Mouse (Mus musculus) heart, embryonic 16.5 days (tissue): ENCODE results near the gene Mrpl33. TPM values are rescaled to one million over a fixed set of nuclear protein-coding genes. Genes with fewer than 3 reads are reported as not detected.

Experiments
- ATAC-seq: fragments of 200-750 bp; cut with Nextera tagmentation; replicated peaks from 2 replicates; pipeline ENCODE4 v1.8.0; 2017; ENCODE audit warnings: moderate number of reproducible peaks; ENCODE audit not compliant: insufficient read depth, low FRiP score; ENCODE audit errors: extremely low read depth
- H3K27ac ChIP-seq: fragments of 300-500 bp; sonication (generic); 2 replicates; pipeline ENCODE4 v1.5.1; 2014; ENCODE audit warnings: mild to moderate bottlenecking, low read length, control low read depth, moderate library complexity
- H3K27me3 ChIP-seq: fragments of 300-500 bp; sonication (generic); 2 replicates; pipeline ENCODE4 v1.6.1; 2014; ENCODE audit warnings: low read length, mixed read lengths; ENCODE audit not compliant: control insufficient read depth, insufficient read depth
- H3K36me3 ChIP-seq: fragments of 300-500 bp; sonication (generic); 2 replicates; pipeline ENCODE4 v1.6.1; 2014; ENCODE audit not compliant: control insufficient read depth, insufficient read depth
- H3K4me1 ChIP-seq: fragments of 300-500 bp; sonication (generic); 2 replicates; pipeline ENCODE4 v1.6.1; 2014; ENCODE audit warnings: low read length, mixed read lengths; ENCODE audit not compliant: control insufficient read depth, insufficient read depth
- H3K4me2 ChIP-seq: fragments of 300-500 bp; sonication (generic); 2 replicates; pipeline ENCODE4 v1.6.1; 2014; ENCODE audit warnings: low read depth, mild to moderate bottlenecking, control low read depth, low read length
- H3K4me3 ChIP-seq: fragments of 300-500 bp; sonication (generic); 2 replicates; pipeline ENCODE4 v1.5.1; 2014; ENCODE audit warnings: mild to moderate bottlenecking, control low read depth, low read length
- H3K9ac ChIP-seq: fragments of 300-500 bp; sonication (generic); 2 replicates; pipeline ENCODE4 v1.6.1; 2014; ENCODE audit warnings: low read length, control low read depth
- H3K9me3 ChIP-seq: fragments of 300-500 bp; sonication (generic); replicated peaks from 2 replicates; pipeline ENCODE4 v1.6.1; 2016; ENCODE audit warnings: low read length; ENCODE audit not compliant: control insufficient read depth
- WGBS: fragments of 180-500 bp; shearing (Covaris S2); extraction: QIAGEN DNeasy Blood & Tissue Kit; methylation state at CpG from one replicate; pipeline ENCODE4 v1.1.7; 2014; 5-methylcytosine and 5-hydroxymethylcytosine counted together
- polyA plus RNA-seq: library from polyadenylated mRNA; unstranded; fragments of >200 nt; fragmentation: Nextera tagmentation; extraction: Ambion mirVana; gene quantifications from 2 replicates; pipeline ENCODE4 v1.2.1, GENCODE M21; 2015

Gene Mrpl33
- polyA plus RNA-seq, 1 experiment from 2014 or later: 409 TPM

DNA sequence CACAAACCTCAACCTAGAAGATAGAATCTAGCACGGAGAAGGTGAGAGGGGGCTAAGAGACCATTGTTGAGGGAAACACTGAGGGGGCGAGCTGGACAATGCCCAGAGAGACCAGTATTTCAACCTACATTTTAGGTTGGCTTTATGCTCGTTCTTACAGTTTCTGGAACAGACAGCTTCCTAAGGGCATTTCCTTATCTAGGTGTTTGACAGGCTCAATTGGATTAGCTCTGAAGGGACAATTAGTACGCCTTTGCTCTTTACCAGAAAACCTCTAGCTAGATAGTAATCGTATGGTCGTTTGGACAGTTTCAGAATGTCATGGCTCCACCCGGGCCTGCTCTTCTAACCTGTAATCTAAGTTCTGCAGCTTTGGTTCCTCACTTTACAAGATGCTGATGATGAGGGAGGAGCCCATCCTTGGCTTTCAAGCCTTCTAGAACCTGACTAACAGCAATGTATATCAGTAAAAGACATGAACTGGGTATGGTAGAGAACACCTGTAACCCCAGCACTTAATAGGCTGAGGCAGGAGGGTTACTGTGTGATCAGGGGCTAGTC is 4.5 kb downstream of the Mrpl33 start:
- ATAC-seq: no peak
- peaks cover 9% of the 10 kb centered on the region for H3K4me1 ChIP-seq
- H3K9me3 ChIP-seq: no peaks in the 10 kb centered on the region
- 63% methylated on average over 7 of the region's 7 CpGs for WGBS
- H3K9ac ChIP-seq: no peak overlapping the region
- H3K4me3 ChIP-seq: no peak overlapping the region
- H3K27me3 ChIP-seq: no peaks in the 10 kb centered on the region
- no peak overlapping the region for H3K4me2 ChIP-seq
- H3K36me3 ChIP-seq: no peaks in the 10 kb centered on the region
- no peak overlapping the region for H3K27ac ChIP-seq

DNA sequence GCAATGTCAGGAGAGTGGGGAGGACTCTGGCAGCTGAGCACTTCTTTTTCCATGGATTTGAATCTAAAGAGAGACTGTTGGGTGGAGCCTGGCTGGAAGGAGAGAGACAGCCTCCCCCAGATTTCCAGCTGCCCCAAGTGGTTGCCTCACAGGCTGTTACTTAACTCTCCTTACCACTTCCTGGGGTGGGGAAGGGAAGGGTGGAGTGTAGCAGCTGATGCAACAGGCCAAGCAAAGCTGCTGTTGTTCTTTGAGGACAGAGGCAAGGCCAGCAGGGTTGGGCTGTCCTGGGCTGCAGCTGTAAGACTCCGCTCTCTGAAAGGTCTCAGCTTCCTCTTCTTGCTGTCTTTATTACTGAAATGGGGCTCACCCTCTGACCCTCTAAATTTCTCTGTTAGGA is 5.6 kb downstream of the Mrpl33 start:
- Histone ChIP-seq H3K9me3 (no peaks in the 10 kb centered on the region), H3K4me3 (no peak overlapping the region), H3K27me3 (no peaks in the 10 kb centered on the region), H3K36me3 (no peaks in the 10 kb centered on the region), H3K9ac (no peak overlapping the region), H3K4me2 (no peak overlapping the region), H3K27ac (peak overlapping the region; percentile 41), H3K4me1 (no peaks in the 10 kb centered on the region; the same call in 1 of the 2 replicates)
- peak; percentile 79 for ATAC-seq
- 61% methylated on average over 1 of the region's 1 CpGs for WGBS

DNA sequence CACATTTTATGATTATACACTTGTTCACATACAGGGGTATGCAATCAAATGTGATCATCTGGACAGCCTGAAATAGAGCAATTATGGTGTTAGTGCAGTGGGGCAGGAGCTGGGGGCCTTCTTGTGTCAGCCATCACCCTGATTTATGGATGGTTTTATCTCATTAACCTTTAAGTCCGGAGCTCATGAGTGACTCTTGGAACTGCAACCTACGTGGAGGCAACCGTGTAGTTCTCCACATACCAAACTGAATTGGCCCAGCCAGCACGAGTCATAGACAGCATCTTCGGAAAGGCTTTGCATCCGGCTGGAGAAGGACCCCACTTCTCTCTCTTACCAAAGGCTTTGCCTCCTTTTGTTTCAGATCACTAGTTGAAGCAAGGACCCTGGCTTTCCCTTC is 7.0 kb downstream of the Mrpl33 start:
- Histone ChIP-seq H3K9me3 (no peaks in the 10 kb centered on the region), H3K36me3 (no peaks in the 10 kb centered on the region), H3K27me3 (no peaks in the 10 kb centered on the region), H3K9ac (no peak overlapping the region), H3K4me2 (no peak overlapping the region), H3K4me3 (no peak overlapping the region), H3K27ac (no peak overlapping the region), H3K4me1 (no peaks in the 10 kb centered on the region)
- no peak for ATAC-seq
- WGBS: 73% methylated on average over 6 of the region's 6 CpGs

DNA sequence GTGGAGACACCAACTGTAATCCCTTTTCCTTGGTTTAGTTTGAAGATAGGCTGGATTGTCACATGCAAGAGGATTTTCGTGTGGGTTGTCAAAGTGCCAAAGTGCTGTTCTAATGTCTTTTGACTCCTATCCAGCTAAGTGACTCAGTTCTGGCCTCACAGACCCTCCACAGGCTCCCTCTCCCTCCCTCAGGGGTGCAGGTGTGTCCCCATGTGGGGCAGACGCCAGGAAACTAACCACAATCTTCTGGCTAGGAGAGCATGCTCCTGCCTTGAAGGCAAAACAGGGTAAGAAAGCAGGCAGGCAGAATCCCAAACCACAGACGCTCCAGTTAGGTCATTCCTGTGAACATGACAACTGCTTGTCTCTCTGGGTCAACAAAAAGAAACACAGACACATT is 9.4 kb downstream of the Mrpl33 start:
- no peaks in the 10 kb centered on the region for H3K27me3 ChIP-seq
- 39% methylated on average over 3 of the region's 3 CpGs for whole genome bisulfite sequencing
- ATAC-seq: no peak

GRCm38 (mm10) chr5:31610376-31611086 is 13.8 kb downstream of the Mrpl33 start:
- Histone ChIP-seq H3K4me3 (no peak overlapping the region), H3K9me3 (no peaks in the 10 kb centered on the region), H3K27ac (no peak overlapping the region), H3K27me3 (no peaks in the 10 kb centered on the region), H3K36me3 (no peaks in the 10 kb centered on the region), H3K9ac (no peak overlapping the region), H3K4me2 (no peak overlapping the region), H3K4me1 (peaks cover 8% of the 10 kb centered on the region)
- 49% methylated on average over 13 of the region's 13 CpGs for WGBS
- no peak for ATAC-seq

More for the DNA sequence above, 9.4 kb downstream of the Mrpl33 start:
- H3K4me1 ChIP-seq: no peaks in the 10 kb centered on the region
- H3K9me3 ChIP-seq: no peaks in the 10 kb centered on the region
- H3K4me3 ChIP-seq: no peak overlapping the region
- H3K36me3 ChIP-seq: no peaks in the 10 kb centered on the region
- no peak overlapping the region for H3K9ac ChIP-seq
- H3K4me2 ChIP-seq: no peak overlapping the region
- no peak overlapping the region for H3K27ac ChIP-seq

GRCm38 (mm10) chr5:31611186-31611585 is 14.5 kb downstream of the Mrpl33 start:
- WGBS: 78% methylated on average over 1 of the region's 1 CpGs
- H3K4me2 ChIP-seq: no peak overlapping the region
- no peak for ATAC-seq

DNA sequence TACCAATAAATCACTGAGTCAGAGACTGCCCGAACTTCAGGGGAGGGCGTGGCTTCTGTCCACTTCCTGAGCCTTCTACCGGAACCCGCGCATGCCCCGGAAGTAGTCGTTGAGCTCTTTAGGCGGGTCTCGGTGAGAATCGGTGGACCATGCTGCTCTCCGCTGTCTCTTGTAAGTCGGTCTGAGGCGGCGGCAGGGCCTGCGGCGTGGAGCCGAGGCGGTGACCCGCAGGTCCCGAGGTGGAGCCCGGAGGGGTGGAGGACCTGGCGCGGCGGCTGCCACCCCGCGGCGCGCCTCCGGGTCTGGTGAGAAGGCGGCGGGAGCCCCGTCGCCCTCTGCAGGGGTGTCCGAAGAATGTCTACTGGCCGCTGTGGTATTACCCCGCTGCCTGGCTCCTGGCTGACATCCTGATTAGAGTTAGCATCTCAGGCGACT is 17.1 kb downstream of the Mrpl33 start:
- Histone ChIP-seq H3K27me3 (no peaks in the 10 kb centered on the region), H3K4me1 (peaks cover 12% of the 10 kb centered on the region), H3K4me3 (peak overlapping the region; percentile 69), H3K9ac (peak overlapping the region; percentile 82), H3K4me2 (peak overlapping the region; percentile 74), H3K36me3 (peaks cover 17% of the 10 kb centered on the region), H3K9me3 (no peaks in the 10 kb centered on the region), H3K27ac (peak overlapping the region; percentile 92)
- peak; percentile 90 for ATAC-seq
- WGBS: under 1% methylated on average over 37 of the region's 37 CpGs

More at GRCm38 (mm10) chr5:31611186-31611585, 14.5 kb downstream of the Mrpl33 start:
- no peaks in the 10 kb centered on the region for H3K9me3 ChIP-seq
- H3K4me3 ChIP-seq: no peak overlapping the region
- no peak overlapping the region for H3K9ac ChIP-seq
- H3K27ac ChIP-seq: no peak overlapping the region
- H3K4me1 ChIP-seq: peaks cover 12% of the 10 kb centered on the region
- no peaks in the 10 kb centered on the region for H3K27me3 ChIP-seq
- H3K36me3 ChIP-seq: peaks cover under 1% of the 10 kb centered on the region

GRCm38 (mm10) chr5:31614339-31615025 is 17.7 kb downstream of the Mrpl33 start:
- Histone ChIP-seq H3K9ac (peak overlapping the region; percentile 82), H3K4me2 (peak overlapping the region; percentile 74), H3K27ac (peak overlapping the region; percentile 92), H3K27me3 (no peaks in the 10 kb centered on the region), H3K36me3 (peaks cover 22% of the 10 kb centered on the region), H3K4me1 (peaks cover 12% of the 10 kb centered on the region), H3K4me3 (peak overlapping the region; percentile 69), H3K9me3 (no peaks in the 10 kb centered on the region)
- no peak for ATAC-seq
- 44% methylated on average over 6 of the region's 6 CpGs for WGBS

DNA sequence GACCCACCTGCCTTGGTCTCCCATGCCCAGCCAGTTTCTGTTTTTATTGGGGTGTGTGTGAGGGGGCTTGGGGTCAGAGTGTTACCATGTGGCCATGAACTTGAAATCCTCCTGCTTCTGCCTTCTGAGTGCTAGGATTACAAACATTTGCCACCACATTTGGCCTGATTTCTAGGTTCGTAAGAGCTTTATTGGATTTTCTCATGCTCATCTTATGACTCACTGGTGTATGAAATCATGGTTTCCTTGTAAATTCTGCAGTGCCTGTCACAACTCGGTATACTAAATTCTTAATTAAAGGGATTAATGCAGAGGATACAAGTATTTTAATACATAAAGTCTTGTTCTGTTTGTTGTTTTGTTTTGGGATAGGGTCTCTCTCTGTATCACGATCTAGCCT is 23.6 kb downstream of the Mrpl33 start:
- Histone ChIP-seq H3K4me1 (peaks cover 3% of the 10 kb centered on the region; the same call in 1 of the 2 replicates), H3K9ac (no peak overlapping the region), H3K27me3 (no peaks in the 10 kb centered on the region), H3K4me2 (no peak overlapping the region), H3K36me3 (peaks cover 29% of the 10 kb centered on the region), H3K4me3 (no peak overlapping the region), H3K9me3 (no peaks in the 10 kb centered on the region), H3K27ac (no peak overlapping the region)
- WGBS: 90% methylated on average over 3 of the region's 3 CpGs
- ATAC-seq: no peak
